9 mouse cellular contexts compared by ENCODE assay signal in genomic region chr2:30238906-30239465, GRCm38 (mm10). TPM values are rescaled to one million over a fixed set of nuclear protein-coding genes. Genes with fewer than 3 reads are reported as not detected.
A peak's percentile ranks its signal among the peaks of the same experiment; 100 is the strongest.
DNase-seq lines count a peak whose midpoint lies in the region; ATAC-seq lines count a peak whose summit lies in the region.
"Had no signal": no experiment of that assay in that cellular context is flagged by ENCODE, and none has a peak within 500 bp of the region (broad histone marks: within the 10 kb centered on the region; RNA-seq: fewer than 3 reads in every experiment).

No protein-coding gene starts in this region.

- H3K9me3 ChIP-seq in lung, embryonic 15.5 days, result no peaks in the 10 kb centered on the region
- H3K9me3 ChIP-seq in forebrain, embryonic 15.5 days, result no peaks in the 10 kb centered on the region
- no peaks in the 10 kb centered on the region for H3K9me3 ChIP-seq in limb, embryonic 12.5 days
- no peaks in the 10 kb centered on the region for H3K9me3 ChIP-seq in stomach, embryonic 14.5 days (ENCODE audit: control insufficient read depth, low read depth, low read length)

- ATAC-seq in lung, embryonic 15.5 days (ENCODE audit: borderline replicate concordance, extremely low read depth, low FRiP score, low TSS enrichment), result no peak
- no peak for ATAC-seq in forebrain, embryonic 15.5 days (replicated peaks)
- ATAC-seq in limb, embryonic 12.5 days (ENCODE audit: insufficient number of reproducible peaks, insufficient read depth, low FRiP score, low TSS enrichment, low read depth), result no peak
- no peak for ATAC-seq in stomach, embryonic 14.5 days (ENCODE audit: insufficient number of reproducible peaks, insufficient read depth, low FRiP score, low read depth)

- H3K27me3 ChIP-seq in lung, embryonic 15.5 days, result no peaks in the 10 kb centered on the region
- H3K27me3 ChIP-seq in forebrain, embryonic 15.5 days, result no peaks in the 10 kb centered on the region
- H3K27me3 ChIP-seq in limb, embryonic 12.5 days, result no peaks in the 10 kb centered on the region
- no peaks in the 10 kb centered on the region for H3K27me3 ChIP-seq in stomach, embryonic 14.5 days (ENCODE audit: control insufficient read depth, insufficient read depth, low read length)

- H3K9ac ChIP-seq in lung, embryonic 15.5 days, result peak overlapping the region; percentile 85; the same call in 1 of the 2 replicates
- H3K9ac ChIP-seq in forebrain, embryonic 15.5 days (replicated peaks), result peak overlapping the region; percentile 93
- H3K9ac ChIP-seq in limb, embryonic 12.5 days (replicated peaks), result peak overlapping the region; percentile 83
- H3K9ac ChIP-seq in stomach, embryonic 14.5 days (replicated peaks; ENCODE audit: low read depth, low read length), result peak overlapping the region; percentile 80; the same call in 1 of the 2 replicates

- peak overlapping the region; percentile 88 for H3K4me2 ChIP-seq in lung, embryonic 15.5 days
- H3K4me2 ChIP-seq in forebrain, embryonic 15.5 days (replicated peaks), result peak overlapping the region; percentile 69
- H3K4me2 ChIP-seq in limb, embryonic 12.5 days, result peak overlapping the region; percentile 93
- peak overlapping the region; percentile 86 for H3K4me2 ChIP-seq in stomach, embryonic 14.5 days (replicated peaks; ENCODE audit: low read depth, low read length)

- H3K4me3 ChIP-seq in lung, embryonic 15.5 days, result peak overlapping the region; percentile 89
- H3K4me3 ChIP-seq in forebrain, embryonic 15.5 days, result peak overlapping the region; percentile 94
- H3K4me3 ChIP-seq in limb, embryonic 12.5 days (replicated peaks), result peak overlapping the region; percentile 94
- H3K4me3 ChIP-seq in stomach, embryonic 14.5 days (ENCODE audit: low read depth, low read length), result peak overlapping the region; percentile 87

- H3K27ac ChIP-seq in lung, embryonic 15.5 days, result peak overlapping the region; percentile 54
- no peak overlapping the region for H3K27ac ChIP-seq in forebrain, embryonic 15.5 days (replicated peaks)
- peak overlapping the region; percentile 23; the same call in 1 of the 2 replicates for H3K27ac ChIP-seq in limb, embryonic 12.5 days
- H3K27ac ChIP-seq in stomach, embryonic 14.5 days (ENCODE audit: low read length), result no peak overlapping the region

- WGBS in lung, embryonic 15.5 days, result 62% methylated on average over 3 of the region's 3 CpGs
- WGBS in forebrain, embryonic 15.5 days, result 77% methylated on average over 3 of the region's 3 CpGs
- WGBS in limb, embryonic 12.5 days, result 78% methylated on average over 3 of the region's 3 CpGs
- WGBS in stomach, embryonic 14.5 days, result 66% methylated on average over 3 of the region's 3 CpGs

- DNase-seq in lung, adult 18-20 months, result no peak
- DNase-seq in layer of hippocampus, postnatal 14 days (ENCODE audit: low spot score in 2 of 2), result no peak
- no peak for DNase-seq in ovary, postnatal 36 days (ENCODE audit: low spot score)
- no peak for DNase-seq in ovary, postnatal 10 days (ENCODE audit: low spot score)

- H3K4me1 ChIP-seq in lung, embryonic 15.5 days, result peaks cover 59% of the 10 kb centered on the region
- H3K4me1 ChIP-seq in forebrain, embryonic 15.5 days, result peaks cover 33% of the 10 kb centered on the region
- peaks cover 30% of the 10 kb centered on the region for H3K4me1 ChIP-seq in limb, embryonic 12.5 days (replicated peaks)
- peaks cover 17% of the 10 kb centered on the region for H3K4me1 ChIP-seq in stomach, embryonic 14.5 days (ENCODE audit: control insufficient read depth, insufficient read depth, low read length)

- peaks cover 21% of the 10 kb centered on the region for H3K36me3 ChIP-seq in lung, embryonic 15.5 days
- H3K36me3 ChIP-seq in forebrain, embryonic 15.5 days, result peaks cover 29% of the 10 kb centered on the region
- H3K36me3 ChIP-seq in limb, embryonic 12.5 days, result peaks cover 42% of the 10 kb centered on the region
- peaks cover 19% of the 10 kb centered on the region for H3K36me3 ChIP-seq in stomach, embryonic 14.5 days (ENCODE audit: control insufficient read depth, insufficient read depth, low read length)

RNA-seq across cellular contexts. Expression of gene Gm28035, which starts 1.4 kb away (rescaled TPM):
- polyA plus RNA-seq in lung, embryonic 15.5 days (2015; fragmentation: Nextera tagmentation; extraction: Ambion mirVana), result 0.10 and 0.25 TPM in 2 replicates
- polyA plus RNA-seq in forebrain, embryonic 15.5 days (2015; fragmentation: Nextera tagmentation; extraction: Ambion mirVana), result 0.64 and 0.70 TPM in 2 replicates
- polyA plus RNA-seq in limb, embryonic 12.5 days (2016; fragmentation: Nextera tagmentation; extraction: Ambion mirVana), result 0.40 TPM in 1 of 2 replicates, not detected in the other
- polyA plus RNA-seq in stomach, embryonic 14.5 days (2014; fragmentation: Nextera tagmentation; extraction: Ambion mirVana), result 0.13 and 0.25 TPM in 2 replicates
- total RNA-seq in layer of hippocampus, postnatal 14 days (2021), result 1 to 10 TPM; 6.7 to 7.3 TPM

RNA-seq across cellular contexts. Expression of gene Lrrc8a, which starts 1.5 kb away (rescaled TPM):
- polyA plus RNA-seq in lung, embryonic 15.5 days (2015; fragmentation: Nextera tagmentation; extraction: Ambion mirVana), result 39.1 and 40.9 TPM in 2 replicates
- polyA plus RNA-seq in forebrain, embryonic 15.5 days (2015; fragmentation: Nextera tagmentation; extraction: Ambion mirVana), result 57.6 and 58.2 TPM in 2 replicates
- 33.5 and 37.5 TPM in 2 replicates for polyA plus RNA-seq in limb, embryonic 12.5 days (2016; fragmentation: Nextera tagmentation; extraction: Ambion mirVana)
- 50.0 and 51.9 TPM in 2 replicates for polyA plus RNA-seq in stomach, embryonic 14.5 days (2014; fragmentation: Nextera tagmentation; extraction: Ambion mirVana)
- total RNA-seq in layer of hippocampus, postnatal 14 days (2021), result 10 to 100 TPM; 66.5 to 72.5 TPM

RNA-seq across cellular contexts. Expression of gene Phyhd1, which starts 27.0 kb away (rescaled TPM):
- polyA plus RNA-seq in lung, embryonic 15.5 days (2015; fragmentation: Nextera tagmentation; extraction: Ambion mirVana), result 7.1 and 7.3 TPM in 2 replicates
- polyA plus RNA-seq in forebrain, embryonic 15.5 days (2015; fragmentation: Nextera tagmentation; extraction: Ambion mirVana), result 7.9 and 8.5 TPM in 2 replicates
- 2.6 and 3.6 TPM in 2 replicates for polyA plus RNA-seq in limb, embryonic 12.5 days (2016; fragmentation: Nextera tagmentation; extraction: Ambion mirVana)
- 16.2 and 17.6 TPM in 2 replicates for polyA plus RNA-seq in stomach, embryonic 14.5 days (2014; fragmentation: Nextera tagmentation; extraction: Ambion mirVana)
- 10 to 100 TPM; 23.1 to 24.0 TPM for total RNA-seq in layer of hippocampus, postnatal 14 days (2021)

RNA-seq across cellular contexts. Expression of gene Kyat1, which starts 33.3 kb away (rescaled TPM):
- polyA plus RNA-seq in lung, embryonic 15.5 days (2015; fragmentation: Nextera tagmentation; extraction: Ambion mirVana), result 10.6 and 11.3 TPM in 2 replicates
- 14.3 and 15.7 TPM in 2 replicates for polyA plus RNA-seq in forebrain, embryonic 15.5 days (2015; fragmentation: Nextera tagmentation; extraction: Ambion mirVana)
- 8.2 and 8.7 TPM in 2 replicates for polyA plus RNA-seq in limb, embryonic 12.5 days (2016; fragmentation: Nextera tagmentation; extraction: Ambion mirVana)
- polyA plus RNA-seq in stomach, embryonic 14.5 days (2014; fragmentation: Nextera tagmentation; extraction: Ambion mirVana), result 13.9 and 15.7 TPM in 2 replicates
- 10 to 100 TPM; 19.7 to 22.4 TPM for total RNA-seq in layer of hippocampus, postnatal 14 days (2021)

RNA-seq across cellular contexts. Expression of gene Gm28038, which starts 41.9 kb away (rescaled TPM):
- polyA plus RNA-seq in lung, embryonic 15.5 days (2015; fragmentation: Nextera tagmentation; extraction: Ambion mirVana), result not detected in 2 replicates
- polyA plus RNA-seq in forebrain, embryonic 15.5 days (2015; fragmentation: Nextera tagmentation; extraction: Ambion mirVana), result not detected in 2 replicates
- not detected in 2 replicates for polyA plus RNA-seq in limb, embryonic 12.5 days (2016; fragmentation: Nextera tagmentation; extraction: Ambion mirVana)
- not detected in 2 replicates for polyA plus RNA-seq in stomach, embryonic 14.5 days (2014; fragmentation: Nextera tagmentation; extraction: Ambion mirVana)
- total RNA-seq in layer of hippocampus, postnatal 14 days (2021), result not detected
- total RNA-seq: layer of hippocampus, postnatal 10 days had no signal

Comparison
In these comparisons a context has a peak if more than half of its experiments do, and no peak if none do; other contexts are left out.
1. H3K27ac ChIP-seq: peak in lung, embryonic 15.5 days (single experiment) and limb, embryonic 12.5 days (single experiment); none in forebrain, embryonic 15.5 days (single experiment) and stomach, embryonic 14.5 days (single experiment).
2. Peak in every context shown above with its lines, with median percentiles within 50 percentile points of each other: H3K4me2 ChIP-seq, H3K4me3 ChIP-seq and H3K9ac ChIP-seq.